Mouse (Mus musculus): ENCODE measurements around the gene Gm18336.
"Not testable (repeated sequence)": the region's sequence is repeated elsewhere in the genome, so short reads cannot be mapped to it uniquely, and the experiment has no call there.

Gene Gm18336

DNA sequence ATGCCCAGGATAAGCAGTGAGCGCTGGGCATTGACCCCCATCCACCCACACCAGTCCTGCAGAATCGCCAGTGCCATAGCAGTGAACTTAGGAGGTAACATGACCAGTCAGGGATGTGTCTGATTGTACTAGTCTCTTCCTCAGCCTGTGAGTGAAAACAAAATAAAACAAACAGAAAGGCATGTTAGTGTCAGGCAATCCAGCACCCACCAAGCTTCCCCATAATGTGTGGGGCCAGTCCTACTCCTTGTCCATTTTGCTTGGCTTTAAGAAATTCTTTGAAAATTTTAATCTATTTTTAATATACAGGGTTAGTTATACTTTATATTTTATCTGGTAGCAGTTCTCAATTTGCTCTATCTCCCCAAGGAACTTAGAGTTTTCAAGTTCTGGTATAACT lies at the start of gene Gm18336:
TSS of gene Gm18336 (minus strand) at position 101 of the 400 bp plus-strand sequence.
- not testable (repeated sequence) for DNase-seq (ENCODE audit: low read depth)

GRCm38 (mm10) chrX:73441428-73441827 lies 42.9 kb upstream of the Gm18336 start:
- no peak for DNase-seq (ENCODE audit: low read depth)

DNA sequence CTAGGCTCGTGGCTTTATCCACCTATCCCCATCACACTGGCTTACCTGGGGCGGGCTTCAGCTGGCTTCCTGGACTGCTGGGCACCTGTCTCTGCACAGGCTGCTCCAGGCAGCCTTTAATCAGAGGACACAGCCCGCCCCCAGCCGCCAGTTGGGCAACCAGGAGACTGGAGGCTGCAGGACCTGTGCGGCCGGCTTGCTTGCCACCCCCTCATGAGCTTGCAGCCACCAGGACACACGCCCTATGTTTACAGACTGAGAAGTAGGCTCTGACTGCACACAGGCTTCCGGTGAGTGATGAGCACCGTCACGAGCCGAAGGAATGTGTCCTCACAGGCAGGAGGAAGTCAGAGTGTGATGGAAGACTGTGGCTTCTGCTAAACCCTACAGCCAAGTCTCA lies 36.7 kb upstream of the Gm18336 start, which contains the start of gene Trex2:
TSS of gene Trex2 (minus strand) at position 93 of the 400 bp plus-strand sequence.
- no peak for DNase-seq (ENCODE audit: low read depth)

- DNase-seq (ENCODE audit: low read depth): no peak
These were observed 34.3 kb upstream of the Gm18336 start for GRCm38 (mm10) chrX:73432850-73433249.

- DNase-seq (ENCODE audit: low read depth): no peak
These were observed 31.5 kb upstream of the Gm18336 start for GRCm38 (mm10) chrX:73430036-73430435.

- no peak for DNase-seq (ENCODE audit: low read depth)
These were observed 14.2 kb upstream of the Gm18336 start for GRCm38 (mm10) chrX:73412767-73413166.

DNA sequence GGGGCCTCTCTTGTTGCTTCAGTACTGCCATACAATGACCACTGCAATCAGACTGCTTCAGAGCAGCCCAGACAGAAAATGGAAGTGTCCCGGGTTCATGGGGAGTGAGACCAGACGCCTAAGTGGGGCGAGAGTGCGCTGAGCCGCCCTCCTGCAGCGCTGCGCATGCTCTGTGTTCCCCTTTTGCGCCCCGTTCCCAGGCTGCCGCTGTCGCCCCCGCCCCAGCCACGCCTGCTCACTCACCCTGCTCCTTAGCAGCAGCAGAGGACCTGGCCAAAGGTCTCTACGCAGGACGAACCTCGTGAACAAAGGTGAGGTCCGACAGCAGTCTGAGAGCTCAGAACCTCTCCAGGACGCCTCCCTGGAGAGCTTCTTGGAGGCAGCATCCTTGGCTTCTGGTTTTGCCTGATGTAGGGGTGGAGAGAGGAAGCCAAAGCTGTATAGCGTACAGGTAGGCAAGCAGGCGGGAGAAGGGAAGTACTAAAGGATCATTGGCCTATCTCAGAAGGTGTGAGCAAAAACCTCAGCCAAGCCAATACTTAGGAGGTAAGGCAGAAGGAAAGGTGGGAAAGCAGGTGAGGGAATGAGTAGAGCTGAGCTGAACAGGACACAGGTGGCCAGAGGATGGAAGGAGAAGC lies 12.5 kb upstream of the Gm18336 start, which contains the start of gene Zfp92:
TSS of gene Zfp92 (plus strand) at position 217 of the 638 bp plus-strand sequence.
- DNase-seq (ENCODE audit: low read depth): no peak

- DNase-seq (ENCODE audit: low read depth): no peak
These were observed 3.1 kb upstream of the Gm18336 start for GRCm38 (mm10) chrX:73401616-73402015.

GRCm38 (mm10) chrX:73400951-73401350 lies 2.4 kb upstream of the Gm18336 start:
- DNase-seq (ENCODE audit: low read depth): no peak

- no peak for DNase-seq (ENCODE audit: low read depth)
These were observed 2.1 kb downstream of the Gm18336 start for GRCm38 (mm10) chrX:73396446-73396845.

GRCm38 (mm10) chrX:73391481-73391880 lies 7.1 kb downstream of the Gm18336 start:
- DNase-seq (ENCODE audit: low read depth): no peak

- DNase-seq (ENCODE audit: low read depth): no peak
These were observed 13.6 kb downstream of the Gm18336 start for GRCm38 (mm10) chrX:73384924-73385323.

DNA sequence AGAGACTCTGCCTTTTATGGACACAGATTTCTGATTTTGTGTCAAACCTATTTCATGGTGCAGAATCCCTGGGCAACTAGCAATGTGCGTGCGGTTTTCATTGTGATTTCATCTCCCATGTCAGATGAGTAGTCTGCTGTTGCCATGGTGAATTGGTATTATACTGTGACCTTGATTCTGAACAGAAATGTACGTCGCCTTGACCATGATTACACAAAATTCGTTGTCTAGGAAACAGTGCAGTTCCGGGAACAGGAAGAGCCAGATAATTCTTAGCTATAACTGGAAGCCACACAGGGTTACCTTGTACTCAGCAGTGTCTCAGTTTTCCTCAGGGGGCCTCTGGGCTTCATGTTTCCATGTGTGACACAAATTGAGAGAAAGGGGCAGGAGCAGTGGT lies 14.1 kb downstream of the Gm18336 start:
- DNase-seq (ENCODE audit: low read depth): no peak

DNA sequence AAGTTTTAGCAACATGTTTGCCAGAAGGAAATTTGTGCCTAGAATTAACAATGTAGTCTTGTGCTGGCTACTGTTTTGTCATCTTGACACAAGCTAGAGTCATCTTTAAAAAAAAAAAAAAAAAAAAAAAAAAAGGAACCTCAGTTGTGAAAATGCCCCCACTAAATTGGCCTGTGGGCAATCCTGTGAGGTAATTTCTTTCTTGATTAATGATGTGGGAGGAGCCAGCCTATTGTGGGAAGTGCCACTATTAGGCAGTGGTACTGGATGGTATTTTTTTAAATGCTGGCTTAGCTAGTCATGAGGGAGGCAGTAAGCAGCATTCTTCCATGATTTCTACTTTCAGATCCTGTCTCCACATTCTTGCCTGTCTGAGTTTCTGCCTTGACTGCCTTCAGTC lies 35.2 kb downstream of the Gm18336 start:
- DNase-seq (ENCODE audit: low read depth): no peak

GRCm38 (mm10) chrX:73356719-73357118 lies 41.8 kb downstream of the Gm18336 start:
- DNase-seq (ENCODE audit: low read depth): no peak

DNA sequence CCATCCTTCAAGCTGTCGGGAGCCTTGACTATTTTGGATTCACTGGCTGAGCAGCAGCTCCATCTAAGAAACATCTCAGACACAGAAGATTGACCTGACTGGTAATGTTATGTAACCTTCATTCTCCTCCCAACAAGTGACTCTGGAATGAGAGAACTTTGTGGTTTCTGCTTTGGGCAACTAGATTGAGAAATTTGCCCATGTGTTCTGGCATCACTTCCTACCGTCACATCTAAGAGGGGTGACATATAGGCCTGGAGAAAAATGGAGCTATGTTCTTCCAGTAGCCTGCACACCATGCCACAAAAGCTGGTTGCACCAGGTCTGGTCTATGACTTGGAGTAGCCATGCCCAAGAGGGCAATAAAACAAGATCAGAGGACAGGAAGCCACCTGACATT lies 42.4 kb downstream of the Gm18336 start:
- DNase-seq (ENCODE audit: low read depth): no peak

Data from c-Kit-positive CD71-negative TER-119-negative erythroid progenitor cells, embryonic 14.5 days (primary cell).